Mouse (Mus musculus) stomach, postnatal 0 days (tissue): ENCODE measurements around the gene Tamm41. TPM values are rescaled to one million over a fixed set of nuclear protein-coding genes. Genes with fewer than 3 reads are reported as not detected.

Source experiments
- ATAC-seq: fragments of 200-750 bp; cut with Nextera tagmentation; 2 replicates; pipeline ENCODE4 v1.8.0; 2017; ENCODE audit not compliant: low FRiP score, low TSS enrichment
- DNase-seq: peaks from one replicate; pipeline ENCODE4 v3.0.0-alpha.2; 2016; ENCODE audit warnings: low spot score
- H3K27ac ChIP-seq: fragments of 300-500 bp; sonication (generic); replicated peaks from 2 replicates; pipeline ENCODE4 v1.5.1; 2014; ENCODE audit warnings: mild to moderate bottlenecking, control low read depth
- H3K27me3 ChIP-seq: fragments of 300-500 bp; sonication (generic); 2 replicates; pipeline ENCODE4 v1.6.1; 2014; ENCODE audit warnings: low read length; ENCODE audit not compliant: control insufficient read depth, insufficient read depth
- H3K36me3 ChIP-seq: fragments of 300-500 bp; sonication (generic); 2 replicates; pipeline ENCODE4 v1.6.1; 2014; ENCODE audit warnings: low read length, mixed read lengths; ENCODE audit not compliant: control insufficient read depth, insufficient read depth
- H3K4me1 ChIP-seq: fragments of 300-500 bp; sonication (generic); replicated peaks from 2 replicates; pipeline ENCODE4 v1.6.1; 2014; ENCODE audit warnings: antibody characterized with exemption; ENCODE audit not compliant: control insufficient read depth, insufficient read depth
- H3K4me2 ChIP-seq: fragments of 300-500 bp; sonication (generic); replicated peaks from 2 replicates; pipeline ENCODE4 v1.6.1; 2014; ENCODE audit warnings: low read depth, mild to moderate bottlenecking, control low read depth, moderate library complexity
- H3K4me3 ChIP-seq: fragments of 300-500 bp; sonication (generic); 2 replicates; pipeline ENCODE4 v1.5.1; 2014; ENCODE audit warnings: low read depth, low read length, control low read depth
- H3K9ac ChIP-seq: fragments of 300-500 bp; sonication (generic); 2 replicates; pipeline ENCODE4 v1.6.1; 2014; ENCODE audit warnings: mild to moderate bottlenecking, low read length, control low read depth, mixed read lengths
- H3K9me3 ChIP-seq: fragments of 300-500 bp; sonication (generic); 2 replicates; pipeline ENCODE4 v1.6.1; 2016; ENCODE audit warnings: low read length; ENCODE audit not compliant: control insufficient read depth
- CTCF ChIP-seq: IDR thresholded peaks from 2 replicates; pipeline ENCODE4 v1.5.1; 2016; ENCODE audit warnings: antibody characterized with exemption, low read depth, mild to moderate bottlenecking, moderate library complexity
- EP300 ChIP-seq: optimal IDR thresholded peaks from 2 replicates; pipeline ENCODE3; 2016; ENCODE audit warnings: antibody characterized with exemption
- WGBS: fragments of 180-500 bp; shearing (Covaris S2); extraction: QIAGEN DNeasy Blood & Tissue Kit; methylation state at CpG from one replicate; pipeline ENCODE4 v1.1.7; 2014; 5-methylcytosine and 5-hydroxymethylcytosine counted together
- polyA plus RNA-seq: library from polyadenylated mRNA; unstranded; fragments of >200 nt; fragmentation: Nextera tagmentation; extraction: Ambion mirVana; gene quantifications from 2 replicates; pipeline ENCODE4 v1.2.1, GENCODE M21; 2015

The Tamm41 gene
- polyA plus RNA-seq, 1 experiment from 2014 or later, result 35.8 TPM

GRCm38 (mm10) chr6:114954496-114954895 is 83.2 kb downstream of the Tamm41 start:
- H3K9ac ChIP-seq, result no peak overlapping the region
- TF ChIP-seq CTCF, result no peak
- no peak for TF ChIP-seq EP300
- ATAC-seq (no peak), DNase-seq (no peak)
- no peak overlapping the region for H3K27ac ChIP-seq
- 75% methylated on average over 5 of the region's 5 CpGs for whole genome bisulfite sequencing
- H3K36me3 ChIP-seq, result no peaks in the 10 kb centered on the region
- no peaks in the 10 kb centered on the region for H3K27me3 ChIP-seq
- no peaks in the 10 kb centered on the region for H3K4me1 ChIP-seq
- H3K9me3 ChIP-seq, result no peaks in the 10 kb centered on the region
- no peak overlapping the region for H3K4me2 ChIP-seq
- no peak overlapping the region for H3K4me3 ChIP-seq

Other genes with a start within 250 kb of the Tamm41 start
- 38.5 and 42.1 TPM in 2 replicates for gene Vgll4, start 67.9 kb downstream of the Tamm41 start, polyA plus RNA-seq
- 4.5 and 4.7 TPM in 2 replicates for gene Syn2, start 97.0 kb upstream of the Tamm41 start, polyA plus RNA-seq
- gene Gm17482, start 189.5 kb upstream of the Tamm41 start, polyA plus RNA-seq, result not detected in 2 replicates
- gene Timp4, start 214.3 kb upstream of the Tamm41 start, polyA plus RNA-seq, result 1.0 and 1.9 TPM in 2 replicates